Mouse (Mus musculus): ENCODE results near the gene Hist1h2bf.
"Not testable (repeated sequence)": the region's sequence is repeated elsewhere in the genome, so short reads cannot be mapped to it uniquely, and the experiment has no call there.

Hist1h2bf gene

DNA sequence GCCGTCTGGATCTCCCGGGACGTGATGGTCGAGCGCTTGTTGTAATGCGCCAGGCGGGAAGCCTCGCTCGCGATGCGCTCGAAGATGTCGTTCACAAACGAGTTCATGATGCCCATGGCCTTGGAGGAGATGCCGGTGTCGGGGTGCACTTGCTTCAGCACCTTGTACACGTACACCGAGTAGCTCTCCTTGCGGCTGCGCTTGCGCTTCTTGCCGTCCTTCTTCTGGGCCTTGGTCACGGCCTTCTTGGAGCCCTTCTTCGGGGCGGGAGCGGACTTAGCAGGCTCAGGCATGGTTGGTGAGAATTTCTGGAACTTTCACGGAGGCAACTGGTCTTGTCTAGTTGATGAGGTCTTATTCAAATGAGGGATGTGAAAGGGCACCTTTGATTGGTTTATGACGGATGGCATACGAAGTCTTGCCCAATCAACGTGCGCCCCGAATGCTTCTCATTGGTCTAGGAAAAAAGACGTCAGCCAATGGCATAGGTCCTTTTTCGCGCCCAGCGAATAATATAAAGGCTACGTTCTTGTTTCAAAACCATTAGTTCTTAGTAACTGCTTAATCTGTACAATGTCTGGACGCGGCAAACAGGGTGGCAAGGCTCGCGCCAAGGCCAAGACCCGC lies at the start of gene Hist1h2bf, which contains the start of gene Hist1h2ad:
Gene Hist1h2bf (minus strand): TSS at position 299 of the 627 bp plus-strand sequence.
Gene Hist1h2ad (plus strand): TSS at position 484 of the 627 bp plus-strand sequence.
- DNase-seq = peak; percentile 88 to 94

DNA sequence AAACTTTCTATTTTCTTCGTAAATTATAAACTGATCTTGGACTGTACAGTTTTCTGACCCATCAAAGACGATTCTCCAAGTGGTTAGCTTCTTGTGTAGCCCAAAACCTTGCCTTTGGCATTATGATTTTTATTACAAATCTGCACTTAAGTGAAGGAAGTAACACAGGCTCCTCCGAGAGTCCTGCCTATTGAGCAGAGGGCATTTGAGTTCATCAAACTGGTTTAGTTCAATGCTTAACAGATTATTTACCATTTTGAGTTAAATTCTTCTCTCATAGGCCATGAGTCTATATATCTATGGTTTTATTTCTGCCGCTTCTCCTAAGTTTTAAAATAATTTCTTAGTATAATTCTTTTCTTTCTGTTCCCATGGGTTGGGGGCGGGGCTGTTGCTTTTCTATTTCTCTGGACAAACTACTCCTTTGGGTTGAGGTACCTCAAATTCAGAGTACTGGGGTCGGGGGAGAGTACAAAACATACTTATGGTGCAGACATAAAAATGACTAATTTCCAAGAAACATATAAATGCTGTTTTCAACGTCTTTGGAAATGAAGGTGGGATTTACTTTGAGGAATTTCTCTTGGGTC lies 49.0 kb upstream of the Hist1h2bf start:
- DNase-seq = peak; percentile 34 to 35

DNA sequence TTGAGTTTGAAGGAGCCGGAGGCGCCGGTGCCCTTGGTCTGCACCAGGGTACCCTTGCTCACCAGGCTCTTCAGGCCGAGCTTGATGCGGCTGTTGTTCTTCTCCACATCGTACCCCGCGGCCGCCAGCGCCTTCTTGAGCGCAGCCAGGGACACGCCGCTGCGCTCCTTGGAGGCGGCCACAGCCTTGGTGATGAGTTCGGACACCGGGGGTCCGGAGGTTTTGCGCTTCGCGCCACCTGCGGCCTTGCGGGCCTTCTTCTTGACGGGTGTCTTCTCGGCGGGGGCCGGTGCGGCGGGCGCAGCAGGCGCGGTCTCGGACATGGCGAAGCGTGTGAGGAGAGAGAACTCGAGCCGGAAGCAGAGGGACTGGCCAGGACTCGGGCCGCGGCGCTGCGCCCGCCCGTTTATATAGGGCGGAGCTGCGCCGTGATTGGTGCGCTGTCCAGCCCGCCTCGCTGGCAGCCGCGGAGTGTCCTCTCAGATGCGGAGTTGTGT lies 48.2 kb upstream of the Hist1h2bf start, which contains the start of gene Hist1h1e:
Gene Hist1h1e (minus strand): TSS at position 384 of the 497 bp plus-strand sequence.
- DNase-seq = peak; percentile 91 to 95

DNA sequence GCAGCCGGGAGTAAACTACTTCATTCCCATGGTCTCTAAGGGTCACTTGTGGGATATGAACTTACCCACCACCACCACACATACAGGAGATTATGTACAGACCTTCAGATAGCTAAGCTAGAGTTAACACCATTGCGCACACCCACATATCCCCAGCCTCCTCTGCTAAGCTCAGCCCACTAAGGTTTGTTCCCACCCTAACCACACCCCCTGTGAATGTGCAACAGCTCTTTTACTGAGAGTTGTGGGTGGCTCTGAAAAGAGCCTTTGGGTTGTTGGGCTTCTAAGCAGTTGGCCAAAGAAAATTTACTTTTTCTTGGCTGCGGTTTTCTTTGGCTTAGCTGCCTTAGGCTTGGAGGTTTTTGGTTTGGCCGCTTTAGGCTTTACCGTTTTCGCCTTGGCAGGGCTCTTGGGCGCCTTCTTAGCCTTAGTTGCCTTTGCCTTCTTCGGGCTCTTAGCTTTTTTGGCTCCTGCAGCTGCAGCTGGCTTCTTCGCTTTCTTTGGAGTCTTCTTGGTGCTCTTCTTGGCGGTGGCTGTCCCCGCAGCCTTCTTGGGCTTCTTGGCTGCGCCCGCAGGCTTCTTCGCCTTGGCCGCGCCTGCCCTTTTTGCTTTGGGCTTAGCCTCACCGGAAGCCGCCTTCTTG lies 47.7 kb upstream of the Hist1h2bf start:
- DNase-seq = peak; percentile 70 to 83

DNA sequence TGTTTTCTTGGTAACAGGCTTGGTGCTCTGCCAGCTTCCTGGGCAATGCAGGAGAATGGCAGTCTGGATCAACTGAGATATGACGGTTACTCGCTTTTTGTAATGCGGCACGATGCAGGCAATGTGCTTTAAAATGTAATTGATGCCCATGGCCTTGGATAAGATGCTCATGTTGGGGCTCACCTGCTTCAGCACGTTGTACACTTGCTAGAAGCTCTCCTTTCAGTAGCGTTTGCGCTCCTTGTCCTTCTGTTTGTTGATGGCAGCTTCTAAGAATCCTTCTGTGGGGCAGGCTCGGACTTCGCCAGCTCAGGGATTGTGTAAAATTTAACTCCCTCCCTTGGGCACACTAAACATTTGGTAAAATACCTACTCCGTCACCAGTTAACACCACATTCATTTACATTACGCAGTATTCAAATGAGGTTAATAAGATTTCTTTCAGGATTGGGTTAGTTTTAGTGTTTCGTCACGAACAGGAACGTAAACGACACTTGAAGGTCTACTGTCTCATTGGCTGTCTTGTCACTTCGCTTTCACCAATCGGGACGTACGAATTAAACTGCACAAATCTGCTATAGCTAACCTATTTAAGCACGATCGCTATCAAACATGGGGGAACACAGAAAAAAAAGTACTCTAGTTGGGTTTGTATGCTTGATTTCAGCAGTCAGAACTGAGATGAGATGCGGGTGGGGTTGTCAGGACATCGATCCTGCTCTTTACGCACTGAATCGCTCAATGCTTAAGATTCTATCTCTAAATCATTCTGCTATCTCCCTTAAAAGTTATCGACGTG lies 46.9 kb upstream of the Hist1h2bf start, which contains the start of gene Hist1h2be:
Gene Hist1h2be (minus strand): TSS at position 392 of the 799 bp plus-strand sequence.
- peak; percentile 62 to 75 for DNase-seq

DNA sequence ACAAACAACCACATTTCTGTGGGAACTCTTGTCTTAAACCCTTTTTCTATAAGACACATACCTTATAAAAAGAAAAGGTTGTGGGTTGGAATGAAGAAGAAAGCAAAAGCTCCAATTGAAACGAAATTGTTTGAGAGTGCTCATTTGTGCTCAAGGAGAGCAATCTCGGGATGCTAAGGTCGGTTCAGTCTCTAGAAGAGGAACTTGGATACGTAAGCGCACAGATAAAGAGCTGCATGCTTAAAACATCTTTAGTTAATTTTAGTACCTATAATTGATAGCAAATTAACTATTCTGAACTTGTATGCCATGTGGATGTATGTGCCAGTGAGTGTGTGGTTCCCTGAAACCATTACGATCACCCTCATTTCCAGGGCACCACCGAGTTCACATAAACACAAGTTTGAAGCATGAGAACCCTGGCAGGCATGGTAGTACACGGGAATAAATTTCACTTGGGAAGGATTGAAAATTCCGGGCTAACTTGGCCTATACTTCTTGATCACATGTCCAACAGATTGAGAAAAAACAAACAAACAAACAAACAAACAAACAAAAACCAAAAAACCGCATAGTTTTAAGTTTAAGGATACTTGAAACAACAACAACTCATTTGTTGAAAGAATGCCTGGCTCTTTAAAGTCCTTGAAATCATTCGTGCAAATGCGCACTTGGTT lies 46.2 kb upstream of the Hist1h2bf start:
- no peak for DNase-seq

DNA sequence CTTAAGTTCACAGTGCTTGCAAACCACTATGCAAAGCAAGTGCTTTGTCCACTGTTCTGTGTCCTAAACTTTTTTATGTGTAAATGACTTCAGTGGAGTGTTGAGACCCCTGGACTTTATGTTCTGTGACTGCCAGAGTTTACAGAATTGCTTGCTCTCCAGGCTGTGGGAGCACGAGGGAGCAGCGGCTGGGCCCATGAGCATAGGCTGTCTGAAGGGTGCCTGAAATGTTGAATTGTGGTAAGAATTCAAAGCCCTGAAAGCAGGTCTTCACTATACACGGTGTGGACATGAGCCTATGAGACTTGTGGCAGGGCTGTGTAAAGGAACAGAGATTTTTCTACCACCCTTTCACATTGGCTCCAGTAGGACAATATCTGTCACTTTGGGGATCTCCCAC lies 37.6 kb upstream of the Hist1h2bf start:
- DNase-seq = peak in 1 of 2 experiments; percentile 9

DNA sequence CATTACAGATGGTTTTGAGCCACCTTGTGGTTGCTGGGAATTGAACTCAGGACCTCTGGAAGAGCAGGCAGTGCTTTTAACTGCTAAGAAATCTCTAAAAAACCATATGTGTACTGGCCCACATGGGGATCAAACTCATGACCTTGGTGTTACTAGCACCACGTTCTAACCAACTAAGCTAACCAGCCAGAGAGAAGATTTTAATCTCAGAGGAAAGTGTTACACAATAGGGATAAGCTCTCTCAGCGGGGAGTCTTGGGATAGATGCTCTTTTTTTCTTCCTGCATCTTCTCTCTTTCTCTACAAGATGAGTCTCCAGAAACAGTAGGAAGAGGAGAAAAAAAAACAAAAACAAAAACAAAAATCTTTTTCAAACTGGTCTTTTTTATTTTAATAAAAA lies 36.4 kb upstream of the Hist1h2bf start:
- no peak for DNase-seq

DNA sequence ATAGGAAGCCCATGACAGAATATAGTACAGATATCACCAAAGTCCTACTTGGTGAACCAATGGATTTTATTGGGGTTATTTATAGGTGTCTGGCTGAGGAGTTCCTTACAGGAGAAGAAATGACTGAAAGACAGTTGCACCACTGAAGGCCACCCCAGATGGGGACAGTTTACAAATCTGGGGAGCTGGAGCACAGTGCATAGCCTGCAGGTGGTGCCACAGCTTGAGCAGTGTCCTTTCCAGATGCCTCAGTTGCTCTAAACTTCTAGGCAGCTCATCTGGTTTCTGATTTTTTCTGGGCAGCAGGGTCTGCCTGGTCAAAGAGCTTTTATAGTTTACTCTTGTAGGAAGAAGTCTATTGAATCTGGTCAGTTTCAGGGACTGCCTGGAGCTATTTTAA lies 35.8 kb upstream of the Hist1h2bf start:
- DNase-seq = no peak

DNA sequence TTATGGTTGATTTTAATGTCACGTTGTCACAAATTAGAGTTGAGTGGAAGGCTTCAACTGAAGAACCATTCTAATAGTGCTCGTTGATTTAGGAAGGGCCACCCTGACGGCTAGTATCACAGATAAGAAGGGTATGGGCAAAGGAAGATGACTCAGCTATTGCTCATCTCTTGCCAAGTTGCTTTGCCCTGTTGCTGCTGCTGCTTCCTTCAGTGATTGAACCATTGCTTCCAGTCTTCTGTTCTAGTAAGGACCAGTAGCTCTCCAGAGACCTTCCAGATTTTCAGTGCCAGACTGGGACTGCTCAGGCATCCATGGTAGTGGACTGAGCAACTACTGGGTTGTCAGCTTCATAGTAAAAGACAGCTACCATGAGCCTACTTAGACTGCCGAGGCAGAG lies 35.2 kb upstream of the Hist1h2bf start:
- DNase-seq = no peak

DNA sequence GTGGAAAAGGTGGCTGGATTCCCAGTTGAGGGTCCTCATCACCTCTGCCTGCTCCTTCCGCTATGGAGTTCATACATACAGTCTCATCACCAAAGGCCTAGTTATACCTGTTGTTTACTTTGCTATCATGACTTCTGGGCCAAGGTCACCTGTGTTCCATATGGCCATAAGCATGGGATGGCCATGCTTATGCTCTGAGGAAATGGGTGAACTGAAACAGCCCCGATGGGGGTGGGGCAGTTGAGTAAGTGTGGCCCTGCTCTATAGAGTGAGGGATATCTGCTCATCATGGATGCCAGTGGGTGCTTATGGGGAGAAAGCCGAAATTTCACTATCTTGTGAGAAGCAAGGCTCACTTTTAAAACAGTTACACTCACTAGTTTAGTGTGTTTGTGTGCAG lies 31.1 kb upstream of the Hist1h2bf start:
- DNase-seq = no peak

DNA sequence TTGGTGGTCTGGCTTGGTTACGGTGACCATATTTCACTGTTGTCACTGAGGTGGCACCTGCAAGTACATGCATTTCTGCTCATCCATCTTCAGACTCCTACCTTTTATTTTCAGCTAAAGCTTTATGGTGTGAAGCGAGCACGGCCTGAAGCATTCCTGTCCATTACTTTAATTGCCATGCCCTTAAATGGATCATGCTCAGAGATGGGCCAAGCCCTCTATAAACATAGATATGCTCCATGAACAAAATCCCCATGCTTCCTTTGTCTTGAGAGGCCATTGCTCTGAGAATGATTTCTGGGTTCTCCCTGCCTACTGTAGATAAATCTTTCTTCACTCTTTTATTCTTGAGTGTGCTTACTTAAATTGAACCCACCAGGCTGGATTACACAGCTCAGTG lies 30.5 kb upstream of the Hist1h2bf start:
- DNase-seq = no peak

DNA sequence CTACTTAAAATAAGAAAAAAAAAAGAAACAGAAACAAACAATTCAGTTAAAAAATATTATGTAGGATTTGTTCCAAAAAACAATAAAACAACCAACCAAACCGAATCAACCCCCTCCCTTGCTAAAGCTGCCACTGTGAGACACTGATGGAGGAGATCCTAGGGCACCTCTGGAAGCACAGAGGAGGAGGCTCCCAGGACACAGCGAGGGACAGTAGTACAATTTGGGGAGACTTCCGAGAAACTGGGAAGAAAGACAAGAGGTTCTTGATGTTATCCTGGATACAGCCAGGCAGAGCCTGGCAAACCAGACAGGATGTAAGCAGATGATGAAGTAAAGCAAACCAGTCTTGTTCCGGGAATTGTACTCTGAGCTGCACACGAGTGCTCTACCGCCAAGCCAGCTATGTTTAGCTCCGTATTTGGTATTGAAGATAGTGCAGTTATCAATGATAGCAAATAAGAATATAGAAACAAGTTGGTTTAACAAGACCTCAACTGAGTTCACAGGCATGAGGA lies 29.2 kb upstream of the Hist1h2bf start:
- DNase-seq = no peak

DNA sequence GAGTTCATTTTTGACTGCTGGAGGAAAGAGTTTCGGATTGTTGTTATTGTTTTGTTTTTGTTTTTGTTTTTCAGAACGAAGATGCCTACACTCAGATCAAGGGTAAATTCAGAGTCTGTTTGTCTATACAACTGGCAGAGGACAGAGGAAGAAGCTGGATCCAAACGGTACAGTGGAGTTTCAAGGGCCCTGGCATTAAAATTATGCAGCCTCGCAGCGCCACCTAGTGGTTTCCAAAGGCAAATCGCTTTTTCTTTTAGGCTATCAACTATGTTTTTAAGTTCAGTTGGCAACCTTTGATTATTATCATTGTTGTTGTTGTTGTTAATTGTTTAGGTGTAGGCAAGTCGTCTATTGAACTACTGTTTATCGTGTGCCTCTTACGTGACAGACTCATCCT lies 24.0 kb upstream of the Hist1h2bf start:
- peak; percentile 89 for DNase-seq

DNA sequence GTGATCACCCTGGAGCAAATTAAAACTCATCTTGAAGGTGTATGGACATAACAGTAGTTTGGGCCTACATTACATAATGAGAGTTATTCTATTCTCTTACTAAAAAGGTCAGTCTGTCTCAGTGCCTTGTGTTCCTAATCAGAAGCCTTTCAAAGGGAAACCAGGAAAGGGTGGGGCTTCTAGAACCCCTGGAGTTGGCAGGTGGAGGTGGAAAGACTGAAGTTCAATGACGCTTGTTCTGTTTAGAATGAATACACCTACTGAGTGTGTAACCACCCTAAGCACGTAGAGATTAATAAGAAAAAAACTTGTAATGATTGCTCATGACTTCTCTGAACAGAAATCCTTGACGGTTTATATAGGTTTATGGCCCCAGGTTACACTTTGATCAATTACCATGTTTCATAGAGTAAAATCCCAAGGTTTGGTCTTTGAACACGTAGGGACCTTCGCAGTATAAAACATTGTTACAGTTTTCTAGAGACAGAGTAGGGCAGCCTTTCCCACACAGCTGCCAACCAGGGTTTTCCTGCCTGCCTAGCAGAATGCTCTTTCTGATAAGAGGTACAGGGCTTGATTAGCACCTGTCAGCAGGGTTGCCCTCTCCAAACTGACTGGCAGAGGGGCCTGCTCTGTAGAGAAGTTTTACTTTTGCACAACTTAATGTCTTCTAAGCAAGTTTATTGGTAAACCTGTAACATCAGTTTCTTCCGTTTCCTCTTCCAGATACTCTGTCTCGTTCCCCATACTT lies 21.8 kb upstream of the Hist1h2bf start:
- no peak for DNase-seq

DNA sequence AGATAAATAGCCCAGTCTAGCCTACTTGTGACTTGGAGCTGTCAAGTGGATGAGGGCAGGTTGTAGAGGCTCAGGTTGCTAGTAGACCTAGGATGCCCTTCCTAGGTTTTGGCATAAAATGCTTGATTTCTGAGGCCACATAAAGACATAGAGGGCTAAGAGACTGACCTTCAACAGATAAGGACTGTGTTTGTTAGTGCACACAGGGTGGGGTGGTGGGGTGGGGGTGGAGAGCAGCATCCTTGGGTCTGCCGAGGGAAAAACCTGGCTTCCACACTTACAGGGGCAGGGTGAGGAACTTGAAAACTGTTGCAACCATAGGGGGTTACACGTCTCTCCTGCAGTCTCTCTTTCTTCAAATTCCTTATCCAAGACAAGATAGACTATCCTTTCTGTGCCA lies 21.2 kb upstream of the Hist1h2bf start:
- DNase-seq = no peak

DNA sequence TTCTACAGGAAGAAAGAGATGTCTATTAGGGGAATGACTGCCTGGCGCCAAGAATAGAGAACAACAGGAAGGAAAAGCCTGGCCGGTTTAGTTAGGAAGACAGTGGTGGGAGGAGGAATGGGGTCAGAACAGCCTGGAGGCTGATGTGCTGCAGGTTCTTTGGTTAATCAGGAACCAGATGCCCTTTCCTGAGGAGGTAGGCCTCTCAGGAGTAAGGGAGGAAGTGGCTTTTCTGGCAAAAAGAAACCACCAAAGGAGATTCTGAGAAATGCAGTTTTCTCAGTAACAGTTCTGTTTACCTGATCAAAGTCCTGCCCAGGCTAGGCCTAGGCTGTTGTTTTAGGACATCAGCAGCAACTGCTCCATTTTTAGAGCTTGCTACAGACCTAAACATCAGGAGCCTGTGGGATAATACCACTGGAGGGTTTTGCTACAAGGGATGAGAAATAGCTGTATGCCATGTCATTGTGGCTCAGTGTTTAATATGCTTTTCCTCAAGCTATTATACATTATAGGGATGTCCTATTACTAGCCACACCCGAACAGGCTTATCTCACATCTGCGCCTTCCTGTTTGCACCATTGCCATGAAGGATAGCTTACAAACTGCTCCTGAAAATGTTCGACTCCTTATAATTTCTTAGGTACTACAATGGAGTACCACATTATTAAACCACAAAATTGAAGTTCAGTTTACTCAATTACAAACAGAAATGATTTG lies 19.2 kb upstream of the Hist1h2bf start:
- DNase-seq = peak in 1 of 2 experiments; percentile 47

DNA sequence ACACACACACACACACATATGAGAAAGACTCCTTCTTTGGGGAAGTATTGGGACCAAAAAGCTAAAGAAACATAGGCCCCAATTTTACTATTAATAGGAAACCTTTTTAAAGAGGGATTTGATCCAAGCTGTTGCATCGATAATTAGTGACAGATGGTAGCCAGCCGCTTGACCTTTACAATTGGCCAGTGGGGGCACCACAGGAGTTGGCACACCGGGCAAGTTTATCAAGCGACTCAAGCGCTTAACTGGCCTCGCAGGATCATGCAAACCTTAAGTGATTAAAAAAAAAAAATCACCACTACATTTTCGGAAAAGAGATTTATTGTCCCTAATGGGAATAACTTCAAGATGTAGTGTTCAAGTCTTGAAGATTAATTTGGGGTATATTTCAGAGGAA lies 18.6 kb upstream of the Hist1h2bf start:
- DNase-seq = peak in 1 of 2 experiments; percentile 12

DNA sequence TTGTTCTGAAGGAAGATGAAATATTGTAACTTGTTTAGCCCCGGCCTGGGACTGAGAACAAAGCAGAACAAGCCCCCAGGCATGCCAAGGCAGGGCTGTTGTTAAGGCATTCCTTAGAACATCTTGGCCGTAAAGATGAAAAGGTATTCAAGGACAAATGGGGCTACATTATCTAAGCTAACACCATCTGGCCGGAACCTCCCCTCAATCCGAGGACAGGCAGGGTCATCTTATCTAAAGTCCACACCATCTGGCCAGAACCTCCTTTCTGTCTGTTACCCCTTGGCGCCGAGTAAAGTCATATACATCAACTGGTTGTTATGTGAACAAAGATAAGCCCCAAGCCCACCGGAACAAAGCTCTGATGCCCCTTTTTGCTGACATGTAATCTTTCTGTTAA lies 17.9 kb upstream of the Hist1h2bf start:
- not testable (repeated sequence) for DNase-seq

DNA sequence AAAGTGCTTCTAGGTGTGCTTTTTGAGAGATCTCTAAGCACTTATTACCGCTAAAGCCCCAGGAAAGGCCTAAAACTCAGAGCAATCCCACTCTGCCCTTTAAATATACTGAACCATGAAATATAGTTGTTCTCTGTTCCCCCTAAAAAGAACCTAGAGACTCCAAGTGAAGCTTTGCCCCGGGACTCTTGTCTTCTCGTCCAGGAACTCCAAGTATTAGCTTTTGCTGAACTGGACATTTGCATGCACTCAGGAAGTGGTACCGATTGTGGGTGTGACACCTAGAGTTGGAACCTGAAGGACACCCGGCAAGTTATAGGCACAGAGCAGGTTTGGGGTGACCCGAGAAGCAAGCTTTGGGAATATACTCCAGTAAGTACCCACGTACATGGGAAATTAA lies 17.2 kb upstream of the Hist1h2bf start:
- no peak for DNase-seq

DNA sequence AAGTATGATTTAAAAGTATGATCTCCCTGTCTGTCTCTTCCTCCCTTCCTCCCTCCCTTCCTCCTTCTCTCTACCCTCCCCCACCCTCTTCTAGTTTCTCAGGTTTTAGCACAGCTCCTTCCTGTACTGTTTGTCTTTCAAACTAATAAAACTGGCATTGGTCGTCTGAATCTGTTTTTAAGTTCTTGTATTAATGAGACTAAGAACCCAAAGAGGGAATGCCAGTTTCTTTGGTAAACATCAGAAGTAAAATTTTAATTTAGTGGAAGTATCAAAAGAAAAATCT lies 12.9 kb upstream of the Hist1h2bf start:
- no peak for DNase-seq

Measured in kidney, postnatal 4 days (tissue).